In genomic region chr11:71820847-71821246, GRCm38 (mm10) we compare ENCODE assay signal across 10 mouse cellular contexts.
A peak's percentile ranks its signal among the peaks of the same experiment; 100 is the strongest.
DNase-seq lines count a peak whose midpoint lies in the region; ATAC-seq and TF ChIP-seq lines count a peak whose summit lies in the region.
"Had no signal": no experiment of that assay in that cellular context is flagged by ENCODE, and none has a peak within 500 bp of the region (broad histone marks: within the 10 kb centered on the region; RNA-seq: fewer than 3 reads in every experiment).

No protein-coding gene starts in this region.

- H3K4me2 ChIP-seq in heart, embryonic 15.5 days = 0 out of 2 replicates have a peak overlapping the region, but pooled peaks have one; percentile 15

- DNase-seq in heart, postnatal 10 days = no peak
- peak; percentile 51 for DNase-seq in R1 (ENCODE audit: low read depth, low spot score)
- peak; percentile 32 to 42 for DNase-seq in frontal cortex, postnatal 10 days (ENCODE audit: low spot score in 2 of 2)
- DNase-seq in right cerebral cortex, adult 18-20 months = peak; percentile 45
- DNase-seq in B cell, adult 2 months = no peak
- no peak for DNase-seq in kidney, adult 2 months

- TF ChIP-seq CTCF in kidney, adult 2 months (conservative IDR thresholded peaks at IDR 0.05; ENCODE audit: insufficient read depth, insufficient read length, low read depth, low read length) = no peak

- 37% methylated on average over 10 of the region's 10 CpGs for WGBS in heart, embryonic 15.5 days
- WGBS in kidney, adult 2 months = 52% methylated on average over 10 of the region's 10 CpGs

- no peaks in the 10 kb centered on the region for H3K4me1 ChIP-seq in heart, embryonic 15.5 days (replicated peaks)
- H3K4me1 ChIP-seq in kidney, adult 2 months (ENCODE audit: control insufficient read depth, insufficient read depth, low read length) = peaks cover 4% of the 10 kb centered on the region; the same call in 1 of the 2 replicates

- no peak overlapping the region for H3K27ac ChIP-seq in heart, embryonic 15.5 days
- H3K27ac ChIP-seq in kidney, adult 2 months (ENCODE audit: insufficient read depth, low read depth, low read length) = no peak overlapping the region
- H3K27ac ChIP-seq: liver, embryonic 14.5 days had no signal

- H3K9me3 ChIP-seq in heart, embryonic 15.5 days (replicated peaks) = no peaks in the 10 kb centered on the region

- no peak for TF ChIP-seq POLR2A in kidney, adult 2 months (IDR thresholded peaks at IDR 0.05; ENCODE audit: low read depth, low read length)

- ATAC-seq in heart, embryonic 15.5 days (replicated peaks; ENCODE audit: insufficient number of reproducible peaks, insufficient read depth, low FRiP score, low read depth) = no peak
- no peak for ATAC-seq in monocyte, adult 5-6 weeks (replicated peaks; ENCODE audit: insufficient number of reproducible peaks, low FRiP score, low TSS enrichment, poor library complexity, severe bottlenecking)
- ATAC-seq: intestine, embryonic 16.5 days had no signal

- H3K4me3 ChIP-seq in heart, embryonic 15.5 days = no peak overlapping the region
- H3K4me3 ChIP-seq in kidney, adult 2 months (ENCODE audit: insufficient read depth, low read depth, low read length) = no peak overlapping the region

- intact Hi-C loops in heart, postnatal 10 days (cut with DNase I) = no loop called here

- no peaks in the 10 kb centered on the region for H3K36me3 ChIP-seq in heart, embryonic 15.5 days
- H3K36me3 ChIP-seq in kidney, adult 2 months (ENCODE audit: control insufficient read depth, insufficient read depth, low read length) = no peaks in the 10 kb centered on the region

- peaks cover 3% of the 10 kb centered on the region; the same call in 1 of the 2 replicates for H3K27me3 ChIP-seq in heart, embryonic 15.5 days
- no peaks in the 10 kb centered on the region for H3K27me3 ChIP-seq in kidney, adult 2 months (replicated peaks; ENCODE audit: control insufficient read depth, insufficient read depth, low read length)

- no peak overlapping the region for H3K9ac ChIP-seq in heart, embryonic 15.5 days
- H3K9ac ChIP-seq: liver, embryonic 14.5 days had no signal

Comparison
In these comparisons a context has a peak if more than half of its experiments do, and no peak if none do; other contexts are left out.
1. DNase-seq: peak in R1 (single experiment), frontal cortex, postnatal 10 days (2 of 2) and right cerebral cortex, adult 18-20 months (single experiment); none in heart, postnatal 10 days (0 of 2), B cell, adult 2 months (0 of 2) and kidney, adult 2 months (single experiment).